Mouse (Mus musculus) cerebellum, adult 2 months (tissue): ENCODE results near the gene Tspan5.

Experiments used
- CTCF ChIP-seq: fragments of 200-500 bp; IDR thresholded peaks from 2 replicates; pipeline ENCODE4 v1.5.1; 2011; ENCODE audit warnings: low read depth, mild to moderate bottlenecking, control low read depth, low read length, moderate library complexity, borderline replicate concordance; ENCODE audit not compliant: insufficient read depth
- POLR2A ChIP-seq: fragments of 200-500 bp; IDR thresholded peaks from 2 replicates; pipeline ENCODE4 v1.6.1; 2011; ENCODE audit warnings: low read length, control low read depth, borderline replicate concordance; ENCODE audit not compliant: insufficient read depth

GRCm38 (mm10) chr3:138801661-138802060, 59.7 kb downstream of the Tspan5 start:
- TF ChIP-seq POLR2A (no peak), CTCF (no peak)
